Mouse (Mus musculus): ENCODE results near the gene Ccdc57.

The Ccdc57 gene

DNA sequence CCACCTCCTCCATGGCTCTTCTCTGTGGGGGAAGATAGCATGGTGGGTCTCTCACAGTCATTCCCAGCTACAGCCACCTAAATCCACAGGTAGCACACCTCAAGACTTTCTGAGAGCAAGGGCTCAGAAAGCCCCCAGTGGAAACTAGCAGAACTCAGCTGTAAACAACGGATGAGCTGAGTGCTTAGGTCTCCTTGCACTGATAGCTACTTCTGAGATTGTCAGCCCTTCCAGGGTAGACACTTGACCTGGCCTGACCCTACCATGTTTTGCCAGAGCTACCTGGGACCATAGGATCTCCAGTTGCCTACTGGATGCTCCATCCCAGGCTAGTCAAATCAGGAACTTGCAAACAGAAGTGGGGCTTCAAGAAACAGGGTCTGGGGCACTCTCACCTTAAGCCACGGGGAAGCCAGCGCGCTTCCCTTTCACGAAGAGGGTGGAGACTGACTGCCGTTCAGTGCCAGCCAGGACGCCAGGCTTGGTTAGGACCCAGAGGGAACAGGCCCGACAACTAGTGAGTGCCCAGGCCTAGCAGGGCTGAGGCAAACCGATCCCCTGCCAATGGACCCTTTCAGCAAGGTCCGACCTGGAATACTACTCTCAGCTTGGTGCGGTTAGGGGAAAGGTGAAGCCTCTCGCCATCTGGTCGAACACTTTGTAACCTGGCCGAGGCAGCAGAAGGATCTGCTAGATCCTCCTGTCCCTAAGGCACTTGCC, 109.7 kb downstream of the Ccdc57 start:
- no peak for DNase-seq (ENCODE audit: low spot score in 2 of 2)

- DNase-seq (ENCODE audit: low spot score in 2 of 2) = no peak
Measured at GRCm38 (mm10) chr11:120822321-120822720, 110.4 kb downstream of the Ccdc57 start.

DNA sequence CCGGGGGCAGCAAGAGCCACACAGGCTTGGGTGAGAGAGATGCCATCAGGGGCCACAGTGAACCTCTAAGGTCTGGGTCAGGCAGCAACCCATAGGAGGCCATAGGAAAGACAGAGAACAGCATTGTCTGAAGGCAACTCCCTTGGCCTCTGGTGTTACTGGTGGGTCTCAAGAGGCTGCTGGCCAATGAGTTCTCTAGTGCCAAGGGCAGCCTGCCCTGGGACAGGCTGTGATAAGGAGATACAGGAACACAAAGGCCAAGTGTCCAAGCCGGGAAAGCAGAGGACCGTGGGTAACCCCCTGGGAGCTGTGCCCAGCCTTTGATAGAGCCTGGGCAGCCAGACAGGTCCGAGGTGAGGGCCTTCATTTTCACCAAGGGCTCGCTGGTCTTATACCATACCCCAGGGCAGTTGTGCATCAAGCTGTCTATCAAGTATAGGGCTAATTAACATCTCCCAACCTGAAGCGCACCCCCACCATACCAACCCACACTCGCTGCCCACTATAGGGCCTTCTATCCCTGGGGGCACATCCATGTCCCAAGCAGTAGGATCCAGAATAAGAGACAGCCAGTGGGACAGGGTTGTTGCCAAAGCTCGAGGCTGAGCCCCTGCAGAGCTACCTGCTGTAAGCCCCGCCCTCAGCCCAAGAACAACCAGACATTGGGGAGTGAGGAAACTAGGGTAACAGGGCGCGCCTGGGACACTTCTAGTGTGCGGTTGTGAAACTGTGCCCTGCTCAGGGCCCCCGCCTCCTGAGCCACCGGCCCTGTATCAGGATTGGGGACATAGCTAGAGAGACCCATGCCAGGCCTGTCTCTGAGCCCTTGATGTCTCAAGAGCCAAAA, 111.4 kb downstream of the Ccdc57 start:
- DNase-seq (ENCODE audit: low spot score in 2 of 2) = no peak

- DNase-seq (ENCODE audit: low spot score in 2 of 2) = no peak
Measured at GRCm38 (mm10) chr11:120820546-120820945, 112.1 kb downstream of the Ccdc57 start.

DNA sequence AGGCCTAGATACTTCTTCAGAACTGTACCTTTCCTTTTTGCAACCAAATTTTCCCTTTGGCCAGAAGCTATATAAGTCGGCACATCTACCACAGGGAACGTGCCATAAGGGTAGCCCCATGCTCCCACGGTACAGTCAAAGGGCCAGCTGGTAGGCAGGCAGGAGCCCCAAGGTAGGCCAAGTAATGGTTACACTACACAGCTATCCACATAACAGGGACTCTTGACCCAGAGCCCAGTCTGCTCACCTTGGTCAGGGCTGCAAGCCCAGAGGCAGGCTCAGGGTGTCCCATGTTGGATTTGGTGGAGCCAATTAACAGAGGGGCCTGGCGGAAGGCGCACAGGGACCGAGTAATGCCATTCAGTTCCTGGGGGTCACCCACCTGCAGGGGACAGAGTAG, 113.1 kb downstream of the Ccdc57 start:
- no peak for DNase-seq (ENCODE audit: low spot score in 2 of 2)

- DNase-seq (ENCODE audit: low spot score in 2 of 2) = peak in 1 of 2 experiments; percentile 1
Measured at GRCm38 (mm10) chr11:120818251-120818650, 114.4 kb downstream of the Ccdc57 start.

DNA sequence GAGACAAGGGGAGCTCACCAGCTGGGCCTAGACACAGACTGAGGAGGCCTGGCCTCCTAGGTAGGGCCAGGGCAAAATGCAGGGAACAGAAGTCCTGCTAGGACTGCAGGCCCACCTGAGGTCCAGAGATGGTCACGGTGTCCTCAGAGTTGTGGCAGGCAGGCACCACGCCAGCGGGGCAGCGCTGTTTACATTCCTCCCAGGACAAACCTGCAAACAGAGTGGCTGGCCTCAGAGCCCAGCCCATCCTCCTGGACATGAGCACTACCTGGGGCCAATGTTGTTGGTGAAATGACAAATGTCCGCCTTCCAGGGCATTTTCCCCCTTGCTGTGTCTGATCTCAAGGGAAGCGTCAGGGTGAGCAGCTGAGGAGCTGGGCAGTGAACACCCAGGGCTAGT, 115.3 kb downstream of the Ccdc57 start:
- no peak for DNase-seq (ENCODE audit: low spot score in 2 of 2)

GRCm38 (mm10) chr11:120812068-120812467, 120.6 kb downstream of the Ccdc57 start:
- no peak for DNase-seq (ENCODE audit: low spot score in 2 of 2)

- no peak for DNase-seq (ENCODE audit: low spot score in 2 of 2)
Measured at GRCm38 (mm10) chr11:120808010-120808409, 124.7 kb downstream of the Ccdc57 start.

GRCm38 (mm10) chr11:120805375-120806298, 127.0 kb downstream of the Ccdc57 start:
- no peak for DNase-seq (ENCODE audit: low spot score in 2 of 2)

- DNase-seq (ENCODE audit: low spot score in 2 of 2) = no peak
Measured at GRCm38 (mm10) chr11:120804769-120805168, 127.9 kb downstream of the Ccdc57 start.

- DNase-seq (ENCODE audit: low spot score in 2 of 2) = no peak
Measured at GRCm38 (mm10) chr11:120804274-120804673, 128.4 kb downstream of the Ccdc57 start.

- DNase-seq (ENCODE audit: low spot score in 2 of 2) = peak; percentile 59 to 85
Measured at GRCm38 (mm10) chr11:120800061-120800904, 132.4 kb downstream of the Ccdc57 start.

DNA sequence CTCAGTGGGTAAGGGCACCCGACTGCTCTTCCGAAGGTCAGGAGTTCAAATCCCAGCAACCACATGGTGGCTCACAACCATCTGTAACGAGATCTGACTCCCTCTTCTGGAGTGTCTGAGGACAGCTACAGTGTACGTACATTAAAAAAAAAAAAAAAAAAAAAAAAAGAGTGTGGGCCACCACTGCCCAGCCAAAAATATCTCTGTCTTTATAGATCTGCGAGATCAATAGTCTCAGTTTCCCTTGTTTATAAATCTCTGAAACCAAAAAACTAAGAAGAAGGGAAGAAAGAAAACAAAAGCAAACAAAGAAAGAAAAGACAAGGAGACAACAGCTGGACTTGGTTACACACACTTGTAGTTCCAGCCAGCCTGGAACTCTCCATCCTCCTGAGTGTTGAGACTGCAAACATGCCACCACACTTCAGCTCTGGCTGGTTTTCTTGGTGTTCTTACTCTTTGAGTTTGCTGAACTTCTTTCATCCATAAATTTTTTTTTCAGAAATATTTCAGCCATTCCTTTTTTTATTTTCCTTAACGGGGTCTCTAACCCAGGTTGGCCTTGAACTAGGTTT, 133.3 kb downstream of the Ccdc57 start:
- no peak for DNase-seq (ENCODE audit: low spot score in 2 of 2)

DNA sequence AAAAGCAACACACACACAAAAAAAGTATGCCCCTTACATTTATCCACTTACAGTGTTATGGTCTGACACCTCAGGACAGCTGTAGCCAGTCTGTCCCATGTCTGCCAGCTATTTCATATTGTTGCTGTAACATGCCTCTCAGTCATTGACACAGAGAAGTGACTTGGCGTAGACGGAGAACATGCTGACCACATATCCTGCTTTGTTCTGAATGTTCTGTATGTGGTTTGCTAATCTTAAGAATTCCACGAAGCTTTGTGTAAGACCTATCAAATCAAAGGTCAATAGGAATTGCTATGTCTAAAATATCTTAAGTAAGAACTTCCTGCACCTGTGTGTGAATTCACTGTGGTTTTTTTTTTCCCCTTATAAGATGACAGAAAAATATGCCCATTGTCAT, 134.4 kb downstream of the Ccdc57 start:
- DNase-seq (ENCODE audit: low spot score in 2 of 2) = no peak

GRCm38 (mm10) chr11:120796614-120796946, 136.1 kb downstream of the Ccdc57 start:
- DNase-seq (ENCODE audit: low spot score in 2 of 2) = no peak

GRCm38 (mm10) chr11:120795756-120796613, 136.7 kb downstream of the Ccdc57 start, which contains the start of gene Dus1l:
Gene Dus1l (minus strand): TSS chr11:120796403.
- peak; percentile 93 to 98 for DNase-seq (ENCODE audit: low spot score in 2 of 2)

DNA sequence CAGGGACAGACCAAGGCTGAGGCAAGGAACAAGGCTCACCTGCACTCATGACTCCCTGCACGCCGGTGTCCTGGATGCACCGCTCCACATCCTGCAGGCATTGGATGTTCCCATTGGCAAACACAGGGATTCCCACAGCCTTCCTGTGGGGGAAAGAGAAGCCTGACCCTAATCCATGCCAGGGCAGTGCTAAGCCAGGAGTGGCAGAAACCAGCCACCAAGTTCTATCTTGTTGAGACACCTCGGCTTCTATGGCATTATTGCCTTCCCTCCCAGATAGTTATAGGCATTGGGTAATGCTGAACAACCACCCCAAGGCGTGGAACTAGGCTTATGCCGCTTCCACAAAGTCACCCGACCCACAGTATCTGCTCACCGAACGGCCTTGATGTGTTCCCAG, 140.0 kb downstream of the Ccdc57 start:
- DNase-seq (ENCODE audit: low spot score in 2 of 2) = no peak

- no peak for DNase-seq (ENCODE audit: low spot score in 2 of 2)
Measured at GRCm38 (mm10) chr11:120789810-120790209, 142.9 kb downstream of the Ccdc57 start.

DNA sequence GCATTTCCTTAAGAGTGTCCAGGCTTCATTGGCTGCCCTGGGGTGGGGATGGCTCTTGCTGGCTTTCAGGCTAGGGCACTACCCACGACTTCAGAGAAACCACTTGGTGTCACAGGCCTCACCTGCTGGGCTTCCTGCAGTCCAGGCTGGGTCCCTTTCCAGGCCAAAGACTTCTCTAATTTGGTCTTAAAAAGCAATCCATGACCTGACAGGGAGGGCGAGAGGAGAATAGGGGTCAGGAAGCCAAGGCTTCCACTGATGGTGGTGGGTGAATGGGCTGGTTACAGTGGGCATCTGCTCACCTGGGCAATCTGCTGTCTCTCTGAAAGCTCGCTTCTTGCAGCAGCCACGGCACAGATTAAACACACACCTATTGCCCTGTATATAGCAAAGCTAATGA, 143.3 kb downstream of the Ccdc57 start:
- DNase-seq (ENCODE audit: low spot score in 2 of 2) = no peak

Data from thymus, postnatal 10 days (tissue).